Mouse (Mus musculus): ENCODE data around the gene 9130023H24Rik. TPM values are rescaled to one million over a fixed set of nuclear protein-coding genes. Genes with fewer than 3 reads are reported as not detected.

9130023H24Rik gene
- total RNA-seq, 2 experiments from 2014 or later: 1.9 to 2.1 TPM

- peak; percentile 46 for DNase-seq
- Histone ChIP-seq H3K27ac (peak overlapping the region; percentile 99; the same call in 1 of the 2 replicates), H3K4me3 (no peak overlapping the region)
- TF ChIP-seq CTCF (IDR thresholded peaks at IDR 0.05): peak; percentile 97
- intact Hi-C loops (cut with DNase I): loop anchor here (2.0 to 10.0 kb wide), 4 partner anchors 109 to 433 kb away; partner anchors contain the start of genes Prss8 and Setd1a
Observed at GRCm38 (mm10) chr7:128208187-128208586, 29.6 kb downstream of the 9130023H24Rik start.

- intact Hi-C loops (cut with DNase I): loop anchor here (5.0 to 10.0 kb wide), 3 partner anchors 224 to 431 kb away; partner anchors contain the start of genes Prss8 and Setd1a
- H3K4me3 ChIP-seq: peak within 1 kb of the TSS; percentile 81
- DNase-seq: peak; percentile 71
- no peak for TF ChIP-seq CTCF (IDR thresholded peaks at IDR 0.05)
- H3K27ac ChIP-seq: peak within 1 kb of the TSS; percentile 99
Observed at GRCm38 (mm10) chr7:128206152-128206551, 31.7 kb downstream of the 9130023H24Rik start, which contains the start of gene Cox6a2. Gene Cox6a2 (minus strand): TSS chr7:128206387.

GRCm38 (mm10) chr7:128205695-128206094 lies 32.1 kb downstream of the 9130023H24Rik start:
- no peak for TF ChIP-seq CTCF (IDR thresholded peaks at IDR 0.05)
- Histone ChIP-seq H3K4me3 (peak overlapping the region; percentile 81), H3K27ac (peak overlapping the region; percentile 99)
- intact Hi-C loops (cut with DNase I): loop anchor here (5.0 to 10.0 kb wide), 3 partner anchors 223 to 431 kb away; partner anchors contain the start of genes Prss8 and Setd1a
- peak; percentile 50 for DNase-seq

- peak overlapping the region; percentile 81 for H3K4me3 ChIP-seq
- no peak for DNase-seq
- intact Hi-C loops (cut with DNase I): loop anchor here (5.0 to 10.0 kb wide), 3 partner anchors 182 to 429 kb away; partner anchors contain the start of genes Prss8 and Setd1a
- no peak for TF ChIP-seq CTCF (IDR thresholded peaks at IDR 0.05)
- peak overlapping the region; percentile 99 for H3K27ac ChIP-seq
Observed at GRCm38 (mm10) chr7:128204179-128204578, 33.7 kb downstream of the 9130023H24Rik start.

GRCm38 (mm10) chr7:128203071-128203470 lies 34.8 kb downstream of the 9130023H24Rik start:
- no peak overlapping the region for H3K27ac ChIP-seq
- intact Hi-C loops (cut with DNase I): loop anchor here (5.0 to 10.0 kb wide), 3 partner anchors 181 to 428 kb away; partner anchors contain the start of genes Prss8 and Setd1a

GRCm38 (mm10) chr7:128201607-128202006 lies 36.2 kb downstream of the 9130023H24Rik start:
- Histone ChIP-seq H3K4me3 (no peak overlapping the region), H3K27ac (no peak overlapping the region)
- intact Hi-C loops (cut with DNase I): loop anchor here (5.0 to 10.0 kb wide), 3 partner anchors 179 to 427 kb away; partner anchors contain the start of genes Prss8 and Setd1a
- DNase-seq: no peak
- no peak for TF ChIP-seq CTCF (IDR thresholded peaks at IDR 0.05)

More at GRCm38 (mm10) chr7:128203071-128203470, 34.8 kb downstream of the 9130023H24Rik start:
- TF ChIP-seq CTCF (IDR thresholded peaks at IDR 0.05): no peak
- no peak for DNase-seq
- no peak overlapping the region for H3K4me3 ChIP-seq

Other genes starting within 250 kb of the 9130023H24Rik start
- under 1 TPM; 0.38 to 0.89 TPM for gene Pycard, start 244.2 kb downstream of the 9130023H24Rik start, total RNA-seq (2021)
- gene Trim72, start 234.1 kb downstream of the 9130023H24Rik start, total RNA-seq (2021): 100 to 1,000 TPM; 186 to 238 TPM
- gene Itgam, start 175.4 kb downstream of the 9130023H24Rik start, total RNA-seq (2021): 1 to 10 TPM; 1.0 to 1.9 TPM
- not detected for gene Gm49368, start 175.3 kb downstream of the 9130023H24Rik start, total RNA-seq (2021)
- under 1 TPM in 1 of 2 experiments, not detected in 1; 0.26 TPM for gene Itgax, start 108.5 kb downstream of the 9130023H24Rik start, total RNA-seq (2021)
- not detected for gene Itgad, start 83.7 kb downstream of the 9130023H24Rik start, total RNA-seq (2021)
- 1,000 to 10,000 TPM; 1,384 to 2,252 TPM for gene Cox6a2, start 31.6 kb downstream of the 9130023H24Rik start, total RNA-seq (2021)
- 1 to 10 TPM; 7.2 to 8.0 TPM for gene Armc5, start 689 bp downstream of the 9130023H24Rik start, total RNA-seq (2021)
- 1 to 10 TPM; 5.2 to 7.6 TPM for gene Tgfb1i1, start 8.8 kb upstream of the 9130023H24Rik start, total RNA-seq (2021)
- gene Slc5a2, start 27.6 kb upstream of the 9130023H24Rik start, total RNA-seq (2021): not detected
- gene BC017158, start 60.1 kb upstream of the 9130023H24Rik start, total RNA-seq (2021): 1 to 10 TPM; 2.3 to 3.7 TPM
- 1 to 10 TPM; 2.0 to 4.8 TPM for gene Rgs10, start 180.7 kb upstream of the 9130023H24Rik start, total RNA-seq (2021)
- 10 to 100 TPM; 46.9 to 50.7 TPM for gene Tial1, start 223.7 kb upstream of the 9130023H24Rik start, total RNA-seq (2021)